Mouse (Mus musculus) spleen, adult 2 months (tissue): ENCODE data around the gene Limch1.

Source experiments
- CTCF ChIP-seq: fragments of 200-500 bp; IDR thresholded peaks from 2 replicates; pipeline ENCODE4 v1.5.1; 2011; ENCODE audit warnings: mild to moderate bottlenecking, inconsistent platforms; ENCODE audit not compliant: insufficient read depth, insufficient read length, insufficient replicate concordance; ENCODE audit errors: extremely low read depth
- POLR2A ChIP-seq: fragments of 200-500 bp; IDR thresholded peaks from 2 replicates; pipeline ENCODE4 v1.6.1; 2011; ENCODE audit warnings: low read depth, low read length, inconsistent platforms

- TF ChIP-seq CTCF (no peak), POLR2A (no peak)
Measured at GRCm38 (mm10) chr5:66697119-66697518, 48.5 kb upstream of the Limch1 start.
